Mouse (Mus musculus) spleen, postnatal 4 days (tissue): ENCODE results near the gene Emp3.
"Not testable (repeated sequence)": the region's sequence is repeated elsewhere in the genome, so short reads cannot be mapped to it uniquely, and the experiment has no call there.

Experiments
- DNase-seq, 2 experiments: peaks; one replicate each; pipeline ENCODE4 v3.0.0; 2022; ENCODE audit warnings: low spot score in 2 of 2

Gene Emp3

DNA sequence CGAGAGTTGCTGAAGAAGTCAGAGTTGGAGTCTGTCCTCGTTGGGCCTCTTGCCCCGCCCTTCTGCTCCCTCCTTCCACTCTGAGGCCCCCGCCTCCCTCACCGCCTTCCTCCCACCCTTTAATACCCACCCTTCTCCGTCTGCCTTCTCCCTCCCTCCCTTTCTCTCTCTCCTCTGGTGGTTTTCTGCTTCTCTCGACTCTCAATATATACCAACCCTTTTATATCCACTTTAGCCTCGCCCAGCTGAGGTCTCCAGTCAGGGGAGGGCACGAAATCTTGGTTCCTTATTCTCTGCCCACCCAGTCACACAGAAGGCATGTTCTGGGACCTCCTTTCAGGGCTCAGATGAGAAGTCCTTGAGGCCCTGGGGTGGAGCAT lies at the start of gene Emp3:
Emp3 (minus strand) TSS at position 163 of the 380 bp plus-strand sequence.
- DNase-seq, result peak in 1 of 2 experiments; percentile 64

DNA sequence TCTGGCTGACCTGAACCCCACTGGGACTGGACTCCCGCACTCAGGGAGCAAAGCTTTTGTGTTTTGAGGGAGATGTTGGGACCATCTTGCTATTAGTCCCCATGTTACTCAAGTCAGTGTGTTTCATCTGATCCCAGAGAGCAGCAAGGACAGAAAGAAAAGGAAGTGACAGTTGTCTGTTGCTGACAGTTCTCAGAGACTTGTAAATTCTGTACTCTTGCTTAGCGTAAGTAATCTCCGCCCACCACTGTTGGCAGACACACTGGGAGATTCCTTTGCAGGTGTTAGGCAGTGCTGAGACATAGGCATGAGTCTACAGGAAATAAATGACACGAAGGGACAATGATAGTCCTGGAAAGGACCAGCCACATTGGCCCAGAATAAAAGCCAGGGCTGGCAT lies 35.4 kb upstream of the Emp3 start:
- DNase-seq, result no peak

DNA sequence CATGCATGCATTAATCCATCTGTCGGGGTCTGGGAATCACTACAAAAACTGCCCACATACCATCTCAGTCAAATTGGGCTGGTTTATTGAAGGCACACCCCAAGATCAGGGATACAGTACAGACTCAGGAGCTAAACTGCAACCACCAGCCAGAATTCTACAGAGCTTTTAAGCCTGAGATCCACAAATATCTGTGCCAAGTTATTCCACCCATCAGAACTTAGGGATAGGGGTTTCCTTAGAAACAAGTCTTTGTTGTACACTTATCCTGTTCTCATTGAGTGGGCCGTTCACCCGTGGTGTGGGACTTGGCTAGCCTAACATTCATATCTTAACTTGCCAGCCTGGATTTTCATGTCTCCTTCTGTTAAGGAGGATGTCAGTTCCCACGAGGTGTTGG lies 27.9 kb upstream of the Emp3 start:
- DNase-seq, result no peak

DNA sequence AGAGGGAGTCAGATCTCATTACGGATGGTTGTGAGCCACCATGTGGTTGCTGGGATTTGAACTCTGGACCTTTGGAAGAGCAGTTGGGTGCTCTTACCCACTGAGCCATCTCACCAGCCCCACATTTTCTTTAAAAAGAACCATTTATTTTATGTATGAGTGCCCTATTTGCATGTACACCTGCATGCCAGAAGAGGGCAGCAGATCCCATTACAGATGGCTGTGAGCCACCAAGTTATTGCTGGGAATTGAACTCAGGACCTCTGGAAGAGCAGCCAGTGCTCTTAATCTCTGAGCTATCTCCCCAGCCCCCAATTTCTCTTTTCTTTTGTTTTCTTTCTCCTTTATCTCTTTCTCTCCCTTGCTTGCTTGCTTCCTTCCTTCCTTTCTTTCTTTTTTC lies 22.1 kb upstream of the Emp3 start:
- not testable (repeated sequence) for DNase-seq

DNA sequence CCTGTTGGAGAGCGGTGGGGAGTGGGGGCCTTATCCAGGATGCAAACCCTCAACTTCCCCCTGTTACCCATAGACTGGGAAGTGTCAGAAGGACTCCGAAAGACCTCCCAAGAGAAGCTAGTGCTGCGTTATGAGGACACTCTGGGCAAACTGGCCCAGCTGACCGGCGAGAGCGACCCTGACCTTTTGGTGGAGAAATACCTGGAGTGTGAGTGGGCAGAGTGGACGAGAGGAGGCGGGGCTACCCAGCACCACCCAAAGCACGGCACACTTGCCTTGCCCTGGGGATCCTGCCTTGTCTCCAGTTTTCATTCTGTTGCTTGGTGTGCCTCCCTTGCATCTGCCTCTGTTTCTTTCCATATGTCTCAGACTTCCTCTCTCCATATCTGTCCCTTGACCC lies 20.8 kb upstream of the Emp3 start:
- no peak for DNase-seq

DNA sequence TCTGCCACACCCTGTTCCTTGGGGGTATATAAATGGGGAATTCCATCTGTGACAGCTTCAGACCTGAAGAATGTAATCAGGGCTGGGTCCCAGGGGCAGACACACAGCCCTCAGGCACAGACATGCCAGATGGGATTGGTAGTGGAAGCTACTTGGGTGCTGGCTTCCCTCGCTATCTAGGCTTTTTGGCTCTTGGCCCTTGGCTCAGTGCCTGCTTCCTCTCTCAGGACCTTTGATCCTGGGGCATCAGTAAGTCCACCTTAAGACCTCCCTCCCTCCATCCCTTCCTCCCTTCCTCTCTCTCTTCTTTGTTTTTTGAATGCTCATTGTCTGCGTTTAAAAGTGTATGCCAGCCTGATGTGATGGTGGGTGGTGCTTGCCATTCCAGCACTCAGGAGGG lies 18.6 kb upstream of the Emp3 start:
- DNase-seq, result no peak

DNA sequence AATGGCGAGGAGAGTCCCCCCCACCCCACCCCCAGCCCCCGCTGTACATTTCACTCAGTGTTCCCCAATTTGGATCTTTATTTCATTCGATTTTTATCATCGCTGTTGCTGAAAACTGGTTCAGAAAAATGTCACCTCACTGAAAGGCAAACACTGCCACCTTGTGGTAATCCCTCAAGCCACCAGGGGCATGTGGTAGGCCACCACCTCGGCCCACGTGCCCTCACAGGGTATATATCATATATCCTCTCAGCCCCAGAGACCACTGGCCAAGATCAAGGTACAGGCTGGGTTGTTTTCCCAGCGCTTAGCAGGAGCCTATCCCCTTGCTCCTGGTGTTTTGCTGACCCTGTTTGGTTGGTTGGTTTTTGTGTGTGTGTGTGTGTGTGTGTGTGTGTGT lies 13.9 kb upstream of the Emp3 start:
- DNase-seq, result peak; percentile 63 to 85

DNA sequence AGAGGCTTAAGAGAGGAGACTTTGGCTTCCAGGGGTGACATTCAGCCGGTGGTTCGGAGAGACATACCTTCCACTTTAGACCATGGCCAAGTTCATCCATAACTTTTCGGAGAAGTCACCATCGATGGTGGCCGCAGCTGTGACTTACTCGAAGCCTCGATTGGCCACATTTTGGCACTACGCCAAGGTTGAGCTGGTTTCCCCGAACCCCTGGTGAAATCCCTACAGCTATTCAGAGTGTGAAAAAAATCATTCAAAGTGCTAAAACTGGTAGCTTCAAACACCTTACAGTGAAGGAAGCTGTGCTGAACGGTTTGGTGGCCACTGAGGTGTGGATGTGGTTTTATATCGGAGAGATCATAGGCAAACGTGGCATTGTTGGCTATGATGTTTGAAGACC lies 12.6 kb upstream of the Emp3 start:
- DNase-seq, result not testable (repeated sequence)

DNA sequence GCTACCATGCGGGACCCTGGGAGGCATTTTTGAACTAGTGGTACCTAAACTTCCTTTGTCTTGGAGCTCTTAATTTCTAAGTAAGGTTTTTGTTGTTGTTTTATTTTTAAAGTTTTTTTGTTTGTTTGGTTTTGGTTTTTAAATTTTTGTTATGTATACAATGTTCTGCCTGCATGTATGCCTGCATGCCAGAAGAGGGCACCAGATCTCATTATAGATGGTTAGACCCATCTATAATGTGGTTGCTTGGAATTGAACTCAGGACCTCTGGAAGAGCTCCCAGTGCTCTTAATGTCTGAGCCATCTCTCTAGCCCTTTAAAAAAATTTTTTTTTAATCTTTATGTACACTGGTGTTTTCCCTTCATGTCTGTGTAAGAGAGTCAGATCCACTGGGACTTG lies 8.5 kb upstream of the Emp3 start:
- no peak for DNase-seq

DNA sequence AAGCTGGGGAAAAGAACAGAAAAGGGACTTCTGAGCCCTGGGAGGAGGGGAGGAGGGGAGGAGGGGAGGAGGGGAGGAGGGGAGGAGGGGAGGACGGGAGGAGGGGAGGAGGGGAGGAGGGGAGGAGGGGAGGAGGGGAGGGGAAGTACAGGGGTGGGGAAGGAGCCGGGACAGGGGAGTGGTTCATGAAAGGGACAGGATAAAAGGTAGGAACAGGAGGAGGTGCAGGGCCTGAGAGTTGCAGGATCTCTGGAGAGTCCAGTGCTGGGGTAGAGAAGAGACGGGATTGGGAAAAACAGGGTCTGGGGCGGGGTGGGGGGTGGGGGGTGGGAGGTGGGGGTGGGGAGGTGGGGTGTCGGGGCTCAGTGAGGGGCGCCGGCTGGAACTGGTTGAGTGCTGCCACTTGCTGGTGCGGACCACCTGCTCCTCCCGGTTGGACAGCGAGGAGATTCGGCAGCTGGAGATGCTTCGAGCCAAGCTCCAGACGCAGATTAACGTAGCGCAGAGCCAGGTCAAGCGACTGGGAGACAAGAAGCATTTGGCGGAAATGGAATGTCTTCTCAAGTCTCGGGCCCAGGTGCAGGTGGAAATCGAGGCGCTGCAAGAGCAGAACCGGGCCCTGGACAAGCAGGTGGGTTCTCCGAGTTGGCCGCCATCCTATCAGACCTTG lies 7.6 kb upstream of the Emp3 start:
- peak in 1 of 2 experiments; percentile 53 for DNase-seq

DNA sequence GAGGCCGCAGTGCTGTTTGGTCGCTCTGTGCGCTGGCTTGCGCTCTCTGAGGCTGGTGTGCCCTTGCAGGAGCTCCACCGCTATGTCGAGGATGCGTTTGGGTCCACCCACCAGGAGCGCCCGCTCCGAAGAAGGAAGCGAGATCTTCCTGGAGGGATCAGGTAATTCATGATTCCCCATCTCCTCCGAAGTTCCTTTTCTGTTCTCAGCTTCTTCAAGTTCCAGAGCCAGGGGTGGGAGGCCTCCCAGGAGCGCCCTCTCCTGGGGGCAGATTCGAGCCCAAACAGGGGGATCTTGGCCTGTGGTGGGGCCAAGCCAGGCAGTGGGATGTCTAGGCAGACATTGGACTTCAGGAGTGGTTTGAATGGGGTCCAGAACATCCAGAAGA lies 3.2 kb upstream of the Emp3 start:
- DNase-seq, result peak; percentile 51 to 77

DNA sequence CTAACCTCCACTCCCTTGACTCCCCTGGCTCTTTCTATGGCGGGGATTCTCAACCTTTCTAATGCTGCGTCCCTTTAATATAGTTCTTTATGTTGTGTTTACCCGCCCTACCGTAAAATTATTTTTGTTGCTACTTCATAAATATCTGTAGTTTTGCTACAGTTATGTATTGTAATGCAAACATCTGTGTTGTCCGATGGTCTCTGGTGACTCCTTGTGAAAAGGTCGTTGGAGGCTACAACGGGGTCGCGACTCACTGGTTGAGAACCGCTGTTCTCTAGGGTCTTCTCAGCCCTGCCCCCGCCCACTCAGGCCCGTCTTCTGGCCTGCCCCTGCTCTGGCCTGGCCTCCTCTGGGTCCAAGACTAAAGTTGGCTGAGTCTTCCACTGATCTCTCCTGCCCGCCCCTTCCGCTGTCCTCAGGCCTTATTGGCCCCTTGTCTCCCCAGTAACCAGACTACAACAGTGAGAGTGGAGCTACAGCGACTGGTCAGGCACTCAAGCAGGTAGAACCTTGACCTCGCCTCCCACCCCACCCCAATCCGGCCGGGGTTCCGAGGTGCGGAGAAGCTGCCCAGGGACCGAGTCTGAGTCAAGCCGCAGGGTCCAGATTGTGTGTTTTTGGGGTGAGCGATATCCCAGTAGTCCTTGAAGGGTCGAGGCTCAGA lies 2.7 kb upstream of the Emp3 start, which contains the start of gene Ccdc114:
Ccdc114 (plus strand) TSS at position 311 of the 667 bp plus-strand sequence.
- peak; percentile 67 to 83 for DNase-seq

DNA sequence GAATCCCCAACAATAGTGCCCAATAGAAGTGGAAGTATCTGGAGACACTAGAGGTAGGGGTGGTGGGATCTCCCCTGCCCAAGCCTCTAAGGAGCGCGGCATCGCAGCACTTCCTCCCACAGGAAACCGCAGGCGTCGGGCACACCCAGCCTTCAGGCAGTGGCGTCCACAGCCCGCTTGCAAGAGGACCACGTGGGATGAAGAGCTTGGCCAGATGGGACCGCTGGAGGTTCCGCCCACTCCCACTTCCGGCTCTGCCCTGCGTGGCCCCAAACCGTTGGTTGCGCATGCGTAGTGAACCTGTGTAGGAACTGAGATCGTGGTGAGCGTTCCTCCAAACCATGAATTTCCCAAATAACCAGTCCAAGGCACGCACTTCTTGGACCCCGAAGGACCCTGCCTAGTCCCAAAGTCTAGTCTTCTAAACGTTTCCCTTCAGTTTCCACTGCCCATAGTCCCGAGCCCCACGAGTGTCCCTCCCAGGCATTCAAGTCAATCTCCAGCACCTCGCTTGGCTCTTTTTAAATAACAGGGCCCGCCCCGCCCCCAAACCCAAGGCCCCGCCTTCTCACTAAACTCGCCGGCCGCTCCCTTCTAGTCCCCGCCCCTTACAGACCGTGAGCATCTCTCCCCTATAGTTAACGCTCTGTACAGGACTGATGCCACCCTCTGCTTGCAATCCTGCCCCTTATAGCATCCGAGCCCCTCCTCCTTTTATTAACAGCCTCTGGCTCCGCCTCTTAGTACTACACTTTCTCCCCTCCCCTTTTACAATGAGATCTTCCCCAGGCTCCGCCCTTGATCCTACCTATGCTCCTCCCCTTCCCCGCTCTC lies 1.9 kb upstream of the Emp3 start:
- peak; percentile 93 to 95 for DNase-seq

DNA sequence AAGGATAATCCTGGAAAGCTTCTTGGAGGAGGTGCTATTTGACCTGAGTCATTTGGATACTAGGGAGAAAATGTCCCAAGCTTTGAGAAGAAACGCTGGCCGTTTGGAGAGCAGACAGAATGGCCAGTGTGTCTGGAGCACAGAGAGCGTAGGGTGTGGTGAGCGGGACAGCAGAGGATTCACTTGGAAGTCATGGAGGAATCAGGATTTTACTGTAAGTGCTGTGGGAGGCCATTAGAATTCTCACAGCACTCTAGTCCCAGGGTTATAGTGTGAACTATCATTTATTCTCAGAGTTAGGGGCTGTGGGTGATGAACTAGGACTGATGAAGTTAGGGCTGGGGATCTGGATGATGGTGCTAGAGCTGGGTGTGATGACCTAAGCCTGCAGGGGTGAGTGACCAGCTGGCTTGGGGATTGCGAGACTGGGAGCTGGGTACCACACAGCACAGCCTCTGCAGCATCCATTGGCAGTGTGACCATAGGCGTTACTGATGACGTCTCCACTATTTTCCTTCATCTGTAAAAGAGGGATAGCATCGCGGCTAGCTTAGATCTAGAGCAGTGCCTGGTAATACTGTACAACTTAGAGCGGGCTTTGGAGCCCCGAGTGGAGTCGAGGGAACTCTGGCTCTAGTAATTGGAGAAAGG lies 871 bp upstream of the Emp3 start:
- DNase-seq, result no peak

DNA sequence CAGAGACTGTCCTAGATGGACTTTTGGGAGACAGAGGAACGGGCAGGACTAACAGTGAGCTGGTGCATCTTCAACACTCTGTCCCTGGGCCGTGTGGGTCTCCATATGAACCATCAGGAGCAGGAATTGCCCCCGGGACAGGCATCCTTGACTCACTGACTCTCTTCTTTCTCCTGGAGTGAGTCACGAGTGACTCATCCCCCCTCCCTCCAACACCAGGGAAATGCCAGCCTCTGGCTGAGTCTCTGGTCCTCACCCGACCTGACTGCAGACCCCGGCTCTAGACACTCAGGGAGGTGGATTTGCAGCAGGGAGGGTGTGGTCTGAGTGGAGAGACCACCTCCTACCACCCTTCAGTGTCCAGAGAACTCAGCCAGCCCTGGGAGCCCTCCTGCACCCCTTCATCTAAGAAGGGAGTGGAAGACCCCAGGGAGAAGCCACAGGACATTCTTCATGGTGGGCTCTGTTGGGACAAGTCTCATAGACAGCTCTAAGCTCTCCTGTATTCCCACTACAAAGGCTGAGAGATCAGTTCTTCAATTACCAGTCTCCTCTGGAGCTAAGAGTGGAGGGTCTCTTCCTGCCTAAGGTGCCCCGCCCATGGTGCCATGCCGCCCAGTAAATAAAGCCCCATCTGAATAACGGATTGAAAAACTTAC lies 492 bp downstream of the Emp3 start:
- no peak for DNase-seq

DNA sequence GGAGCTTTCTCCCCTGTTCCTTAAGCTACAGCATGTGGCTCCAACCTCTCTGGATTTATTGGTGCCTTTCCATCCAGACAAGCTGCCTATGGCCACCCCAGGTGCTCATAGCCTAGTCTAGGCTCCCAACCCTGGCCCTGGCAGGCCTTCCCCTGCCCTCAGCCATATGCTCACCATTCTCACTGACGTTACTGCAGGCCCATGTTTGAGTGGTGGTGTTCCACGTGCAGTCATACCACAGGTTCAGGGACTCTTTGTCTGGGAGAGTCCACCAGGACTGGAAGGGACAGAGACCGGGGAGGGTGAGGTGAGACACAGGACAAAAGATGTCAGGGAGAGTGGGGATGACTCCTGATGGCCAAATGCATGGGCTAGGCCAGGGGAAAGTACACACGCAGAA lies 1.4 kb downstream of the Emp3 start:
- DNase-seq, result no peak

DNA sequence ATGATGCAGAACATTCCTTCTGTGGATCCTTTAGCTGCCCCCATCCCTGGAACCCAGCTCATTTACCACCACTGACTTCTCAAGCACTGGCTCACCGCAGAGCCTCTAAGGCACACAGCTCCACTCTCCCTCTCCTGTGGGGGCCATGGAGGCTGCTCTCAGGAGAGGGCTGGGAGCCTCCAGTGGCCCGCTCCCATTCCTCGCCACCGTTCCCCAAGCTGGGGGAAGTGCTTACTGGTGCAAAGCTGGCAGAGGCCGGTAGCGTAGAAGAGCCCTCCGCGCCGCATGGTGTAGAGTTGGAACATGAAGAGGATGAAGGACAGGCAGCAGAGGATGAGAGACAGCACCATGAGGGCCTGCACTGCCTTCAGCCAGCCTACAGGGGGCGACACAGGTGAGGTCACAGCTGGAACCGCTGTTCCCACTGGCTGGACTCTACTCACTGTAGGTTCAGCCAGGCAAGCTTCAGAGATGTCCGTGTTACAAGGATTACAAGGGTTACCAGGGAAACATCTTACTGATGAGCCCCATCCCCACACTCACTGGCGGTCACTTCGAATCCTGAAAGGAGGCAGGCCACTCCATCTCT lies 2.0 kb downstream of the Emp3 start:
- peak in 1 of 2 experiments; percentile 81 for DNase-seq

DNA sequence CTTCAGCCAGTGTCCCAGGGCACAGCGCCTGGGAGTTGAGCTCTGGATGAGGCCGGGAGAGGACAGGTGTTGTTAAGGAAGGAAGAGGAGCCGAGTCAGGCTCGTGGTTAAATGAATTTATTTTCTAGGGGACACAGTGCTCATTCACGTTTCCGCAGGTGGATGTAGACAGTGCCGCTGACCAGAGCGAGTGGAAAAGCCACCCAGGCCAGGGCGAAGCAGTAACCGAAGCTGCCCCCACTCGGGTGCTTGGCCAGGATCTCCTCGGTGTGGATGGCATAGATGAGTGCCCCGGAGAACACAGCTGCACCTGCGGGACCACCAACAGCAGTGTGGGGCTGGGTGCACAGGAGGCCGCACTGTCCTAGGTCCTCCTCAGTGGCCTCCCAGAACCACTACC lies 3.3 kb downstream of the Emp3 start:
- no peak for DNase-seq

DNA sequence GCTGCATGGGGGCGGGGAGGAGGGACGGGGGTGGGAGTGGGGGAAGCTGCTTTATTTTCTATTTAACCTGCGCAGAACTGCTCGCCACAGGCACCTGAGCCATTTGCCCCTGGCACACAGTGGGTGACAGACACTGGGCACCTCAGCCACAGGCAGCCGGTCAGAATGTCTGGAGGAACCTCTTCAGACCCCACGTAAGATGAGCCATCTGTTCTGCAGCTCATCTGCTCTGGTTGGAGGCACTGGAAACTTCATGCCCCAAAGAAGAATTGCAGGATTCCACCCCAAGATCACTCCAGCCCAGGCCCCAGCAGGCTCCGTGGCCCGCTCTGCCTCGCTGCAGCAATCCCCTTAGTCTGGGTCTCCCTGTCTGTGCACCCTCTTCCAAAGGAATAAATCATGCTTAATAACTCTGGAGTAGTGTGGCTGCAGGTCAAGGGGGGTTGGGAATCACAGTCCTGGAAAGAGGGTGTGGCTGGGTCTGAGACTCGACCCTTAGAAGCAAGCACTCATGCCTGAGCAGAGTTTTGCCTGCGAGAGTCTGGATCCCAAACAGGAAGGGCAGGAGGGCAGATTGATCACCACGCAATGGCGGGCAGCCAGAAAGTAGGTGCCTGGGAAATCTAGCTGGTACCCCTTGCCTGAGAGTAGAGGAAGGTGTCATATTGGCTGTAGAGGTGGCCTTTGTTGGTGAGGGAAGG lies 4.0 kb downstream of the Emp3 start:
- DNase-seq, result no peak
